21 mouse cellular contexts compared by ENCODE assay signal in the genomic region with DNA sequence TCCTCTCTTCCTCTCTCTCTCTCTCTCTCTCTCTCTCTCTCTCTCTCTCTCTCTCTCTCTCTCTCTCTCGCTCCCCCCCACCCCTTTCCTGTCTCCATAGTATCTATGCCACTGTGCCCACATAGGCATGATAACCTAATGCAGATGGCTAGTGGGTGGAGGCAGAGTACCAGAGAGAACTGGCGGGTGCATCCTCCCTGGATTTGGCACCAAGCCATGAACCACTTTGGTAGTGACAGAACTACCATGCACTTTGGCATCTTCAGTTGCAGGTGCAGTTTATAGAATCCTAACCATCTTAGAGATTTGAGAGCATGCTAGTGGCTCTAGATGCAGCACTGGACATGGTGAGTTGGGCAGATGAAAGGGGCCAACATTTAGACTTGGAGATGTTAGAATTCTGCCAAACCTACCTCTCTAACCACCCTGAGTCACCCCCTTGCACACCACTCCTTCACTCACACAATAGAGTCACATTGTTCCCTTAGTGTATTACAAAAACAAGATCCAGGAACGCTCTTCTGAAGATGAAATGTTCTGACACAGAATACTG. TPM values are rescaled to one million over a fixed set of nuclear protein-coding genes. Genes with fewer than 3 reads are reported as not detected.
DNase-seq lines count a peak whose midpoint lies in the region; ATAC-seq and TF ChIP-seq lines count a peak whose summit lies in the region.
"Had no signal": no experiment of that assay in that cellular context is flagged by ENCODE, and none has a peak within 500 bp of the region (broad histone marks: within the 10 kb centered on the region; RNA-seq: fewer than 3 reads in every experiment).

No protein-coding gene starts in this region.

- H3K79me2 ChIP-seq in heart, adult 2 months (replicated peaks; ENCODE audit: control insufficient read depth, insufficient read depth, low read length) = no peaks in the 10 kb centered on the region

- H3K9ac ChIP-seq in heart, adult 2 months (ENCODE audit: low read depth, low read length) = no peak overlapping the region
- H3K9ac ChIP-seq: embryonic facial prominence, embryonic 12.5 days; forebrain, embryonic 13.5 days; liver, postnatal 0 days; midbrain, embryonic 15.5 days; stomach, embryonic 15.5 days had no signal

- no peaks in the 10 kb centered on the region for H3K27me3 ChIP-seq in heart, adult 2 months (ENCODE audit: control insufficient read depth, insufficient read depth, low read length)
- H3K27me3 ChIP-seq: embryonic facial prominence, embryonic 12.5 days; forebrain, embryonic 13.5 days; midbrain, embryonic 15.5 days; stomach, embryonic 15.5 days had no signal

- TF ChIP-seq CTCF in heart, adult 2 months (IDR thresholded peaks at IDR 0.05) = no peak

- intact Hi-C loops in heart, adult 2 months (cut with DNase I) = no loop called here

- H3K4me1 ChIP-seq in heart, adult 2 months (ENCODE audit: control insufficient read depth, insufficient read depth, low read length) = peaks cover 3% of the 10 kb centered on the region
- H3K4me1 ChIP-seq: embryonic facial prominence, embryonic 12.5 days; forebrain, embryonic 13.5 days; midbrain, embryonic 15.5 days; stomach, embryonic 15.5 days had no signal

- peak; percentile 44 to 66 for DNase-seq in cerebellum, postnatal 14 days
- peak; percentile 19 to 32 for DNase-seq in left cerebral cortex, adult 18-20 months (ENCODE audit: low spot score in 2 of 2)
- no peak for DNase-seq in left cerebral cortex, adult 11 months (ENCODE audit: low spot score)
- DNase-seq in Muller cell, postnatal 12 days (ENCODE audit: inconsistent ontology term) = peak; percentile 71
- peak; percentile 35 to 40 for DNase-seq in layer of hippocampus, adult 8-10 months (ENCODE audit: low spot score in 2 of 2)
- no peak for DNase-seq in adrenal gland, postnatal 25 days
- no peak for DNase-seq in heart, adult 2 months
- DNase-seq: adrenal gland, postnatal 14 days; cerebellum, adult 2 months; gastrocnemius, postnatal 14 days; liver, postnatal 0 days; lung, postnatal 10 days; thymus, adult 2 months had no signal

- WGBS in heart, adult 2 months = 67% methylated on average over 3 of the region's 3 CpGs

- no peak for TF ChIP-seq POLR2A in heart, adult 2 months (IDR thresholded peaks at IDR 0.05; ENCODE audit: insufficient read depth, low read depth, low read length)

- no peak for TF ChIP-seq EP300 in heart, adult 2 months (IDR thresholded peaks at IDR 0.05; ENCODE audit: insufficient read depth, low read depth, low read length)

- ATAC-seq in cerebellum, adult (ENCODE audit: insufficient number of reproducible peaks, low FRiP score, low TSS enrichment) = no peak
- ATAC-seq: CD4-positive, CD25-positive, alpha-beta regulatory T cell, adult 4 months; forebrain, embryonic 13.5 days; liver, postnatal 0 days; midbrain, embryonic 15.5 days had no signal

- no peak overlapping the region for H3K4me3 ChIP-seq in heart, adult 2 months
- H3K4me3 ChIP-seq: embryonic facial prominence, embryonic 12.5 days; erythroblast, embryonic 14.5 days; forebrain, embryonic 13.5 days; limb, embryonic 10.5 days; midbrain, embryonic 15.5 days; stomach, embryonic 15.5 days had no signal

- H3K27ac ChIP-seq in heart, adult 2 months = no peak overlapping the region
- H3K27ac ChIP-seq: embryonic facial prominence, embryonic 12.5 days; forebrain, embryonic 13.5 days; limb, embryonic 10.5 days; midbrain, embryonic 15.5 days; stomach, embryonic 15.5 days had no signal

- H3K36me3 ChIP-seq in heart, adult 2 months (ENCODE audit: control insufficient read depth, insufficient read depth, low read length) = peaks cover 67% of the 10 kb centered on the region
- H3K36me3 ChIP-seq: embryonic facial prominence, embryonic 12.5 days; limb, embryonic 10.5 days; midbrain, embryonic 15.5 days; stomach, embryonic 15.5 days had no signal

RNA-seq across cellular contexts. Expression of gene Kdr, which starts 23.4 kb away (rescaled TPM):
- total RNA-seq in left cerebral cortex, adult 18-20 months (2021) = 1 to 10 TPM; 6.0 to 6.2 TPM
- total RNA-seq in layer of hippocampus, adult 8-10 months (2022) = 1 to 10 TPM; 5.6 to 9.1 (median 7.6) TPM
- total RNA-seq in adrenal gland, postnatal 25 days (2021) = 72.5 and 78.6 TPM in 2 replicates
- 10 to 100 TPM; 70.7 to 78.2 TPM for total RNA-seq in heart, adult 2 months (2021)
- 38.3 and 73.9 TPM in 2 replicates for polyA plus RNA-seq in heart, adult 2 months (2012; rRNA removed)

Comparison
In these comparisons a context has a peak if more than half of its experiments do, and no peak if none do; other contexts are left out.
1. DNase-seq: peak in cerebellum, postnatal 14 days (2 of 2), left cerebral cortex, adult 18-20 months (2 of 2), Muller cell, postnatal 12 days (single experiment) and layer of hippocampus, adult 8-10 months (2 of 2); none in left cerebral cortex, adult 11 months (single experiment), adrenal gland, postnatal 25 days (single experiment) and heart, adult 2 months (0 of 2).